Mouse (Mus musculus): ENCODE measurements around the gene Nectin4.

Gene Nectin4

GRCm38 (mm10) chr1:171358421-171358820 lies 11.5 kb upstream of the Nectin4 start:
- DNase-seq (ENCODE audit: low read depth, low spot score), result peak; percentile 60

- no peak for DNase-seq (ENCODE audit: low read depth, low spot score)
Measured at GRCm38 (mm10) chr1:171360253-171360652, 9.6 kb upstream of the Nectin4 start.

GRCm38 (mm10) chr1:171360656-171361055 lies 9.2 kb upstream of the Nectin4 start, which contains the start of gene Klhdc9:
Klhdc9 (minus strand) TSS chr1:171360798.
- DNase-seq (ENCODE audit: low read depth, low spot score), result peak; percentile 98

- DNase-seq (ENCODE audit: low read depth, low spot score), result peak; percentile 89
Measured at GRCm38 (mm10) chr1:171361106-171362103, 8.5 kb upstream of the Nectin4 start.

GRCm38 (mm10) chr1:171365934-171366333 lies 4.0 kb upstream of the Nectin4 start:
- no peak for DNase-seq (ENCODE audit: low read depth, low spot score)

GRCm38 (mm10) chr1:171372880-171373279 lies 3.0 kb downstream of the Nectin4 start:
- DNase-seq (ENCODE audit: low read depth, low spot score), result no peak

- DNase-seq (ENCODE audit: low read depth, low spot score), result no peak
Measured at GRCm38 (mm10) chr1:171373946-171374345, 4.0 kb downstream of the Nectin4 start.

GRCm38 (mm10) chr1:171375646-171376097 lies 5.8 kb downstream of the Nectin4 start:
- DNase-seq (ENCODE audit: low read depth, low spot score), result no peak

GRCm38 (mm10) chr1:171378298-171378697 lies 8.4 kb downstream of the Nectin4 start:
- no peak for DNase-seq (ENCODE audit: low read depth, low spot score)

- peak; percentile 90 for DNase-seq (ENCODE audit: low read depth, low spot score)
Measured at GRCm38 (mm10) chr1:171379935-171380599, 10.2 kb downstream of the Nectin4 start.

- no peak for DNase-seq (ENCODE audit: low read depth, low spot score)
Measured at GRCm38 (mm10) chr1:171382096-171382620, 12.3 kb downstream of the Nectin4 start.

- no peak for DNase-seq (ENCODE audit: low read depth, low spot score)
Measured at GRCm38 (mm10) chr1:171384361-171384760, 14.5 kb downstream of the Nectin4 start.

- DNase-seq (ENCODE audit: low read depth, low spot score), result no peak
Measured at GRCm38 (mm10) chr1:171385171-171385570, 15.3 kb downstream of the Nectin4 start.

- peak; percentile 70 for DNase-seq (ENCODE audit: low read depth, low spot score)
Measured at GRCm38 (mm10) chr1:171387099-171387498, 17.2 kb downstream of the Nectin4 start.

- peak; percentile 66 for DNase-seq (ENCODE audit: low read depth, low spot score)
Measured at GRCm38 (mm10) chr1:171388376-171389102, 18.6 kb downstream of the Nectin4 start, which contains the start of gene Arhgap30. Arhgap30 (plus strand) TSS chr1:171388954.

GRCm38 (mm10) chr1:171390101-171390500 lies 20.2 kb downstream of the Nectin4 start:
- DNase-seq (ENCODE audit: low read depth, low spot score), result peak; percentile 59

- DNase-seq (ENCODE audit: low read depth, low spot score), result peak; percentile 85
Measured at GRCm38 (mm10) chr1:171401821-171402220, 31.9 kb downstream of the Nectin4 start.

- peak; percentile 86 for DNase-seq (ENCODE audit: low read depth, low spot score)
Measured at GRCm38 (mm10) chr1:171402991-171403390, 33.1 kb downstream of the Nectin4 start.

- DNase-seq (ENCODE audit: low read depth, low spot score), result no peak
Measured at GRCm38 (mm10) chr1:171407263-171407662, 37.4 kb downstream of the Nectin4 start.

- DNase-seq (ENCODE audit: low read depth, low spot score), result no peak
Measured at GRCm38 (mm10) chr1:171410231-171410630, 40.3 kb downstream of the Nectin4 start.

GRCm38 (mm10) chr1:171410947-171411484 lies 41.1 kb downstream of the Nectin4 start, which contains the start of gene Usf1:
Usf1 (plus strand) TSS chr1:171411313.
- DNase-seq (ENCODE audit: low read depth, low spot score), result peak; percentile 96
